Mouse (Mus musculus) CH12.LX (cell line): ENCODE results near the gene Rock2.

Experiments used
- CTCF ChIP-seq, 2 experiments: IDR thresholded peaks in 1 of 2; conservative IDR thresholded peaks in 1 of 2; 2 replicates each; pipeline ENCODE4 v1.5.1; 2011 to 2012; ENCODE audit warnings: low read depth in 2 of 2, low read length in 2 of 2, improper control_type of control experiment in 1 of 2, inconsistent platforms in 1 of 2, mild to moderate bottlenecking in 1 of 2, moderate library complexity in 1 of 2
- E2F4 ChIP-seq: IDR thresholded peaks from 2 replicates; pipeline ENCODE4 v1.6.1; 2011; ENCODE audit warnings: low read depth, low read length, improper control_type of control experiment; ENCODE audit not compliant: insufficient replicate concordance
- ELF1 ChIP-seq: IDR thresholded peaks from 2 replicates; pipeline ENCODE4 v1.6.1; 2014; ENCODE audit warnings: low read depth, mild to moderate bottlenecking, inconsistent platforms, low read length, improper control_type of control experiment
- EP300 ChIP-seq: IDR thresholded peaks from 2 replicates; pipeline ENCODE4 v1.6.1; 2011; ENCODE audit warnings: low read length, improper control_type of control experiment
- MYC ChIP-seq: IDR thresholded peaks from 2 replicates; pipeline ENCODE4 v1.6.1; 2011; ENCODE audit warnings: low read depth, mild to moderate bottlenecking, improper control_type of control experiment, low read length
- TBP ChIP-seq: conservative IDR thresholded peaks from 2 replicates; pipeline ENCODE4 v1.6.1; 2011; ENCODE audit warnings: low read depth, low read length, improper control_type of control experiment
- USF1 ChIP-seq: IDR thresholded peaks from 2 replicates; pipeline ENCODE4 v1.6.1; 2014; ENCODE audit warnings: low read depth, mild to moderate bottlenecking, inconsistent platforms, low read length, improper control_type of control experiment
- ZMIZ1 ChIP-seq: IDR thresholded peaks from 2 replicates; pipeline ENCODE4 v1.6.1; 2012; ENCODE audit warnings: low read depth, mild to moderate bottlenecking, inconsistent platforms, low read length, improper control_type of control experiment

DNA sequence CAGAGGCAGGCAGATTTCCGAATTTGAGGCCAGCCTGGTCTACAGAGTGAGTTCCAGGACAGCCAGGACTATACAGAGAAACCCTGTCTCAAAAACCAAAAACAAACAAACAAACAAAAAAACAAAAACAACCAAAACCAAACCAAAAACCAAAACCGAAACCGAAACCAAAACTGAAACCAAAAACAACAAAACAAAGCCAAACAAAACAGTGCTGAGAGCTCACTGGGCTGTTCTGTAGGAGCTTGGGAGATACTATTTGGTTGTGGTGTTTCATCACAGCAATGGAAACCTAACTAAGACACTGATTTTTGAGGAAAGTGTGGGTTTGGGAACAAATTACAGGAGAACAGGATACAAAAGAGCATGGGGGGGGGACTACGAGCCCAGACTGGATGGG, 127.5 kb downstream of the Rock2 start:
- TF ChIP-seq CTCF (conservative IDR thresholded peaks at IDR 0.05 in 1 of 2, IDR thresholded peaks at IDR 0.05 in 1 of 2; ENCODE audit: low read depth in 2 of 2, low read length in 2 of 2): no peak
- TF ChIP-seq E2F4: no peak
- no peak for TF ChIP-seq MYC
- TF ChIP-seq TBP: no peak
- TF ChIP-seq USF1: no peak
- no peak for TF ChIP-seq ELF1
- no peak for TF ChIP-seq EP300
- TF ChIP-seq ZMIZ1: no peak
